Mouse (Mus musculus) MEL (cell line): ENCODE results near the gene Slc25a33. TPM values are rescaled to one million over a fixed set of nuclear protein-coding genes. Genes with fewer than 3 reads are reported as not detected.

Experiments
- DNase-seq: peaks from one replicate; pipeline ENCODE4 v3.0.0; 2011; ENCODE audit warnings: low read depth, low spot score
- H3K27ac ChIP-seq: 2 replicates; pipeline ENCODE4 v1.5.1; 2012; ENCODE audit warnings: low read depth, mild to moderate bottlenecking, control low read depth, low read length, moderate library complexity; ENCODE audit not compliant: control insufficient read depth
- H3K27me3 ChIP-seq, 2 experiments: fragments of 150-350 bp in 1 of 2; sonication (generic) in 1 of 2; 2 replicates each; pipeline ENCODE4 v1.6.1; 2012; ENCODE audit warnings: low read length in 2 of 2, mild to moderate bottlenecking in 2 of 2, improper control_type of control experiment in 1 of 2, moderate library complexity in 1 of 2; ENCODE audit not compliant: insufficient read depth in 2 of 2, control insufficient read depth in 1 of 2
- H3K36me3 ChIP-seq, 2 experiments: 2 replicates each; pipeline ENCODE4 v1.6.1; 2012 to 2014; ENCODE audit warnings: low read length in 2 of 2, improper control_type of control experiment in 1 of 2, inconsistent platforms in 1 of 2, mild to moderate bottlenecking in 1 of 2; ENCODE audit not compliant: insufficient read depth in 2 of 2, control insufficient read depth in 1 of 2
- H3K4me1 ChIP-seq, 2 experiments: fragments of 150-350 bp in 1 of 2; sonication (generic) in 1 of 2; 2 replicates each; pipeline ENCODE4 v1.6.1; 2012; ENCODE audit warnings: low read length in 2 of 2, improper control_type of control experiment in 1 of 2, mild to moderate bottlenecking in 1 of 2; ENCODE audit not compliant: insufficient read depth in 2 of 2, control insufficient read depth in 1 of 2
- H3K4me3 ChIP-seq, 2 experiments: fragments of 150-350 bp in 1 of 2; sonication (generic) in 1 of 2; 2 replicates each; pipeline ENCODE4 v1.5.1; 2012; ENCODE audit warnings: low read depth in 2 of 2, low read length in 2 of 2, mild to moderate bottlenecking in 2 of 2, moderate library complexity in 2 of 2, control low read depth in 1 of 2, improper control_type of control experiment in 1 of 2; ENCODE audit not compliant: control insufficient read depth in 1 of 2, insufficient read depth in 1 of 2
- H3K79me2 ChIP-seq: 2 replicates; pipeline ENCODE4 v1.6.1; 2012; ENCODE audit warnings: mild to moderate bottlenecking, low read length, moderate library complexity; ENCODE audit not compliant: control insufficient read depth, poor library complexity, insufficient read depth
- H3K9ac ChIP-seq: 2 replicates; pipeline ENCODE4 v1.6.1; 2012; ENCODE audit warnings: low read depth, mild to moderate bottlenecking, control low read depth, low read length, moderate library complexity; ENCODE audit not compliant: control insufficient read depth, poor library complexity, severe bottlenecking
- H3K9me3 ChIP-seq: fragments of 150-350 bp; sonication (generic); replicated peaks from 2 replicates; pipeline ENCODE4 v1.6.1; 2012; ENCODE audit warnings: mild to moderate bottlenecking, low read length, improper control_type of control experiment, moderate library complexity; ENCODE audit not compliant: insufficient read depth
- BHLHE40 ChIP-seq: IDR thresholded peaks from 2 replicates; pipeline ENCODE4 v1.6.1; 2012; ENCODE audit warnings: low read depth, mild to moderate bottlenecking, inconsistent platforms, low read length, improper control_type of control experiment, borderline replicate concordance
- CTCF ChIP-seq, 3 experiments: IDR thresholded peaks in 2 of 3; conservative IDR thresholded peaks in 1 of 3; 2 replicates each; pipeline ENCODE4 v1.5.1; 2011 to 2012; ENCODE audit warnings: low read length in 3 of 3, low read depth in 2 of 3, mild to moderate bottlenecking in 2 of 3, improper control_type of control experiment in 1 of 3, inconsistent platforms in 1 of 3, mixed read lengths in 1 of 3, moderate library complexity in 1 of 3; ENCODE audit not compliant: control insufficient read depth in 1 of 3, insufficient read depth in 1 of 3, poor library complexity in 1 of 3, severe bottlenecking in 1 of 3
- GABPA ChIP-seq: IDR thresholded peaks from 2 replicates; pipeline ENCODE4 v1.6.1; 2012; ENCODE audit warnings: low read depth, mild to moderate bottlenecking, inconsistent platforms, low read length, improper control_type of control experiment, moderate library complexity
- HCFC1 ChIP-seq: IDR thresholded peaks from 2 replicates; pipeline ENCODE4 v1.6.1; 2012; ENCODE audit warnings: low read depth, mild to moderate bottlenecking, inconsistent platforms, low read length, improper control_type of control experiment, moderate library complexity
- RAD21 ChIP-seq: IDR thresholded peaks from 2 replicates; pipeline ENCODE4 v1.6.1; 2011; ENCODE audit warnings: mild to moderate bottlenecking, low read depth, low read length, improper control_type of control experiment
- SMC3 ChIP-seq: IDR thresholded peaks from 2 replicates; pipeline ENCODE4 v1.6.1; 2011; ENCODE audit warnings: low read depth, low read length, improper control_type of control experiment
- TCF12 ChIP-seq: IDR thresholded peaks from 2 replicates; pipeline ENCODE4 v1.6.1; 2014; ENCODE audit warnings: low read depth, mild to moderate bottlenecking, inconsistent platforms, low read length, improper control_type of control experiment, moderate library complexity
- USF2 ChIP-seq, 2 experiments: IDR thresholded peaks; 2 replicates each; pipeline ENCODE4 v1.6.1; 2011 to 2012; ENCODE audit warnings: improper control_type of control experiment in 2 of 2, low read length in 2 of 2, borderline replicate concordance in 1 of 2, inconsistent platforms in 1 of 2, low read depth in 1 of 2, mild to moderate bottlenecking in 1 of 2; ENCODE audit not compliant: insufficient read depth in 1 of 2
- ZC3H11A ChIP-seq: IDR thresholded peaks from 2 replicates; pipeline ENCODE4 v1.6.1; 2012; ENCODE audit warnings: low read depth, mild to moderate bottlenecking, inconsistent platforms, low read length, improper control_type of control experiment
- polyA plus RNA-seq, 2 experiments: library from polyadenylated mRNA; stranded (reverse) in 1 of 2; unstranded in 1 of 2; fragments of >175 nt in 1 of 2; fragments of >200 nt in 1 of 2; gene quantifications; 2 replicates each; pipeline versions ENCODE4 v1.2.1 to v1.2.4; 2012; ENCODE audit warnings: low replicate concordance in 2 of 2, low read depth in 1 of 2; ENCODE audit not compliant: insufficient read length in 2 of 2, insufficient read depth in 1 of 2, missing spikeins in 1 of 2
- total RNA-seq: library from RNA; depleted of rRNA; stranded (reverse); fragments of 300-350 nt; gene quantifications from 2 replicates; pipeline ENCODE4 v1.2.3, GENCODE M21; 2012

Slc25a33 gene
- total and polyA plus RNA-seq, 3 experiments: 20.6 to 103 (median 24.8) TPM

- Histone ChIP-seq H3K4me1 (no peaks in the 10 kb centered on the region), H3K9me3 (no peaks in the 10 kb centered on the region), H3K27ac (no peak overlapping the region), H3K36me3 (peaks cover 0 to 4% of the 10 kb centered on the region in 2 experiments; a peak in 1 of 4 replicates), H3K79me2 (peaks cover 5% of the 10 kb centered on the region), H3K4me3 (no peak overlapping the region), H3K9ac (no peak overlapping the region), H3K27me3 (no peaks in the 10 kb centered on the region)
- no peak for DNase-seq
- no peak for TF ChIP-seq ZC3H11A
- TF ChIP-seq TCF12: no peak
- no peak for TF ChIP-seq USF2 (IDR thresholded peaks at IDR 0.05; ENCODE audit: borderline replicate concordance in 1 of 2, insufficient read depth in 1 of 2, low read depth in 1 of 2, low read length in 2 of 2)
These were observed 46.4 kb downstream of the Slc25a33 start for GRCm38 (mm10) chr4:149727636-149728035.

- no peak overlapping the region for H3K4me3 ChIP-seq
- no peaks in the 10 kb centered on the region for H3K27me3 ChIP-seq
- H3K9ac ChIP-seq: no peak overlapping the region
- H3K36me3 ChIP-seq: peaks cover 0 to 7% of the 10 kb centered on the region in 2 experiments; a peak in 1 of 4 replicates
- DNase-seq: peak; percentile 73
- H3K79me2 ChIP-seq: no peaks in the 10 kb centered on the region
- H3K4me1 ChIP-seq: no peaks in the 10 kb centered on the region
- H3K27ac ChIP-seq: no peak overlapping the region
- TF ChIP-seq SMC3: peak; percentile 41
- no peak for TF ChIP-seq RAD21
- peak; percentile 71 to 89 (median 81) for TF ChIP-seq CTCF (IDR thresholded peaks at IDR 0.05 in 2 of 3, conservative IDR thresholded peaks at IDR 0.05 in 1 of 3; ENCODE audit: control insufficient read depth in 1 of 3, insufficient read depth in 1 of 3, low read depth in 2 of 3, low read length in 3 of 3, poor library complexity in 1 of 3, severe bottlenecking in 1 of 3)
- no peak for TF ChIP-seq BHLHE40
- TF ChIP-seq, all 39 proteins: peak for 2
- no peaks in the 10 kb centered on the region for H3K9me3 ChIP-seq
These were observed 48.3 kb downstream of the Slc25a33 start for GRCm38 (mm10) chr4:149725661-149726350.

- no peak for TF ChIP-seq GABPA
- TF ChIP-seq SMC3: no peak
- TF ChIP-seq HCFC1: no peak
- Histone ChIP-seq H3K79me2 (no peaks in the 10 kb centered on the region), H3K36me3 (peaks cover 0 to 4% of the 10 kb centered on the region in 2 experiments; a peak in 1 of 4 replicates), H3K27me3 (no peaks in the 10 kb centered on the region), H3K4me1 (no peaks in the 10 kb centered on the region), H3K4me3 (no peak overlapping the region), H3K9me3 (no peaks in the 10 kb centered on the region), H3K27ac (no peak overlapping the region), H3K9ac (no peak overlapping the region)
- DNase-seq: no peak
These were observed 49.1 kb downstream of the Slc25a33 start for GRCm38 (mm10) chr4:149724916-149725470.
